Mouse (Mus musculus) layer of hippocampus, adult 18-20 months (tissue): ENCODE results near the gene Ndufs2. TPM values are rescaled to one million over a fixed set of nuclear protein-coding genes. Genes with fewer than 3 reads are reported as not detected.
"Not testable (repeated sequence)": the region's sequence is repeated elsewhere in the genome, so short reads cannot be mapped to it uniquely, and the experiment has no call there.

Experiments
- DNase-seq, 2 experiments: peaks; one replicate each; pipeline ENCODE4 v3.0.0; 2022; ENCODE audit warnings: low spot score in 2 of 2
- total RNA-seq, 2 experiments: library from RNA; stranded (reverse); gene quantifications; 2 replicates each; pipeline ENCODE4 v1.2.3; 2021

Gene Ndufs2
- total RNA-seq, 2 experiments from 2014 or later: 270 to 277 TPM

DNA sequence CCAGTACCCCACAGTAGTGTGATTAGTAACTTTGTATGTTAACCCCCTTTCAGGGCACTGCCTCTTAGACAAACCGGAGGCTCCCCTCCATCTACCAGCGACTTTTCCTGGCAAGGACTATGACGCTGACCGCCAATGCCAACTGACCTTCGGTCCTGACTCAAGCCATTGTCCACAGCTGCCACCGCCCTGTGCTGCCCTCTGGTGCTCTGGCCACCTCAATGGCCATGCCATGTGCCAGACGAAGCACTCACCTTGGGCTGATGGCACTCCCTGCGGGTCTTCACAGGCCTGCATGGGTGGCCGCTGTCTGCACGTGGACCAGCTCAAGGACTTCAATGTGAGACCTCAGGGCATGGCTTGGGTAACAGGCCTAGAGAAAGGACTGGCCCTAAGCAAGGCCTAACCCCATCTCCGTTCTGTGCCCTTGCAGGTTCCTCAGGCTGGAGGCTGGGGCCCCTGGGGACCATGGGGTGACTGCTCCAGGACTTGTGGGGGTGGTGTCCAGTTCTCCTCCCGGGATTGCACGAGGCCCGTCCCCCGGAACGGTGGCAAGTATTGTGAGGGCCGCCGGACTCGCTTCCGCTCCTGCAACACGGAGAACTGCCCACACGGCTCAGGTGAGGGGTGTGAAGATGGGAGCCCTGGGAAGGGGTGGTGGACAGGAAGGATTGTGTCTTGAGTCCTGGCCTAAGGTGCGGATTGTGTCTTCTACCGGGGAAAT lies 5.1 kb upstream of the Ndufs2 start:
- DNase-seq: no peak

- no peak for DNase-seq
Observed at GRCm38 (mm10) chr1:171252415-171252814, 1.2 kb upstream of the Ndufs2 start.

DNA sequence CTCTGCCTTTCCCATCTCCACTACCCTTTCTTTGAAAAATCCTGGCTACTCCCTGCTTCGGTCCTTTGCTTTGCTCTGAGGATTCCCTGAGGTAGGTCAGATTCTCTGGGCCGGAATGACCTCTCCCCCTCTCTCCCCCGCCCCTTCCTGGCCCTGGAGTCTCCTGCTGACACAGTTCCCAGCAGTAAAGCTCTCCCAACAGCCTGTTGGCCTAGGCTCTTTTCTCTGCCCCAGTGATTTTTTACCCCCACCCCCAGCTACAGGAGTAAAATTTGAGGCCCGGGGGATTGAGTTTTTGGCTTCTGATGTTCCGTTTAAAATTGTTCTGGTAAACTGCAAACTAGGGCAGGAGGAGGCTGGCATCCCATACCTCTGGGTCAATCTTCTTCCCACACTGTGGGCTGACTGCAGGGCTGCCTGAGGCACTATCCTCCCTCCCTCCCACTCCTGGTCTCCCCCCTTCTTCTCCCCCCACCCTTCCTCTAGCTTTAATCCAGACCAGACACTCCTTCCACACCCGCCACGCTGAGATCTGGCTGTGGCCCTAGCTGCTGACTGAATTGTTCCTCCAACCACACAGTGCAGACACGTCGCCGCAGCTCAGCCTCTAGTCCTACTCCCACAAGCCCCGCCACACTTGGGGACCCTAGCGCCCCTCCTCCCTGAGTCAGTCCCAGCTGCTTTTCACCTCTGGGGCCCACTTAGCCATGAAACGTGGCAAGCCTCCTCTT lies 571 bp upstream of the Ndufs2 start:
- no peak for DNase-seq

GRCm38 (mm10) chr1:171249913-171250600 lies 1.1 kb downstream of the Ndufs2 start, which contains the start of gene Adamts4:
Adamts4 (plus strand) TSS chr1:171250421.
- peak in 1 of 2 experiments; percentile 58 for DNase-seq

DNA sequence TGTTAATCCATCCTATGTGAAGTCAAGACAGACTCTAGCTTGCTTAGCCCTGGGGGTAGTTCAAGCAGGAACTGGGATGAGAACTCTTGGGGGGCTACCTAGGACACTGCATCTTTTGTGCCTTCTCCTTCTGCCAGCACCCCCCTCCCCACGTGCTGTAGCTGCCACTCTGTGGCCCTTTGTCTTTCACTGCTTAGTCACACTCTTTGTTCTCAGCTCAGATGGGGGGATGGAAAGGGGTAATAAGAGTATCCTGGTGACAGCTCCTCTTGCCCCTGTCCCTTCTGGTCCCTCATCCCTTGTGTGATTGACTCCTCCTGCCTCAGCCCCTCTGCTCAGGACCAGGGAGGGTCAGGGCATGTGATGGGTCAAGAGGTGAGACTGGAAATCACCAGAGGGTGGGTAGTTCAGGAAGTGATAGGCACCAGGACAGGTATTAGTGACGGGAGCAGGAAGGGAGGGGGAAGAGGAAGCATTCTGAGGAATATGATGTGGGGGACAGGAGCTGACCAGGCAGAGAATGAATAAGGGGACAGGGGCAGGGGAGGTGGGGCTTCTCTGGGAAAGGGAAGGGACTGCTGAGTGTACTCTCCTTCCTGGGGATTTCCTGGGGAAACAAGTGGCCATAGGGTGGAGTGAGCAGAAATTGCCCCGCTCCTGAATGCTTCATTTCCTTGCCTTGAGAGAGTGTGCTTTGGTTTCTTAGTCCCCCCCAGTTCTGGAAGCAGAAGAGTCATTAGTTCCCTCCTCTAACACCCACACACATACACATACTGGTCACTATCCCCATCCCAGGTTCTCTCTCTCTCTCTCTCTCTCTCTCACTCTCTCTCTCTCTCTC lies 2.6 kb downstream of the Ndufs2 start:
- DNase-seq: peak in 1 of 2 experiments; percentile 50

DNA sequence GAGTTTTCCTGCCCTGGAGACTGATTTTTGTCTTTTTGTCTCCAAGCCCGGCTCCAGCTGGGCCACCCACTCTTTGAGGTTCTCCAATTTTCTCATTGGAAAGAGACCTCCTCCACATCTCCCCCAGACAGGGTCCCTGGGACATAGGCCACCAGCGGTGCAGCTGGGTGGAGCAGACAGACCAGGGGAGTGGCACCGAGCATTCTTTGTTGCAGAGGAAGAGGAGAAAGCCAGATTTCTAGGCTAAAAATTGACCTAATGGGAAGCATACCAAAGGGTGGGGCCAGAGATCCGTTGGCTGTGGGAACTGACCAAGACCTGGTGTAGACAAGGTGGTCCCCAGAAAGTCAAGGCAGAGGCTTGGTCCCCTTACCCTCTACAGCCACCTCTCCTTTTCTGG lies 3.3 kb downstream of the Ndufs2 start:
- DNase-seq: no peak

DNA sequence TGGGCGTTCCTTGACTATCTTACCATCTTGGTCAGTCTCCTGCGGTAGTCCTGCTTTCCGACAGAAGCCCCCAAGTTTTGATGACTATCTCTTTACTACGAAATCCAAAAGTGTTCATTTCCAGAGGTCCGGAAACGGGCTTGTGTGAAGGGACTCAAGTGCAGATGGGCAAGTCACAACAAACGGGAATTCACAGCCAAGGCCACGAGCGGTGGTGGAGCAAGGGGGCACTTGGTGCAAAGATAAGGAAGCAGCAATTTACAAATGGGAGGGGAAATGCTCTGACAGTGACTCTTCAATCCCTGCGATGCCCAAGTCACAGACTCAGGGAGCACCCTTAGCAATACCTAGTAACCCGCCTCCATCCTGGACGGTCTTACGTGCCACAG lies 3.7 kb downstream of the Ndufs2 start:
- DNase-seq: no peak

GRCm38 (mm10) chr1:171246709-171247452 lies 4.3 kb downstream of the Ndufs2 start:
- DNase-seq: peak; percentile 98 to 99

- DNase-seq: no peak
Observed at GRCm38 (mm10) chr1:171245353-171245752, 5.8 kb downstream of the Ndufs2 start.

DNA sequence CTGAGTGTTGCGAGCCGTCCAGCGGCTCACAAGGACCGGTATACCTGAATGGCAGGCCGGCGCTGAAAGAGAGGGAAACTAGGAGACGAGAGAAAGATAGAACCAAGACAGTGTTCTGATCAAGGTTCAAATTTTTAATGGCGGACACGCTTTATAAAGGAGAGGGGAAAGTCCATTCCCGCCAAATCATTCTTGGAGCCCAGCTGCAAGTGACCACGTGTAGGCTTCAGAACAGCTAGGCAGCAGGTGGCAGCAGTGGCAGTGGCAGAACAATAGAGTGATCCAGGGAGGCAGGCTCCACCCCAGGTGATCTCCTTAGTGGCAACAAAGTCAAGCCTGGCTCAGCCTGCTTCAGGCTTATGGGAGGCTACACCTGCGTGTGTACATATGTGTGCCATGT lies 9.2 kb downstream of the Ndufs2 start:
- DNase-seq: not testable (repeated sequence)

DNA sequence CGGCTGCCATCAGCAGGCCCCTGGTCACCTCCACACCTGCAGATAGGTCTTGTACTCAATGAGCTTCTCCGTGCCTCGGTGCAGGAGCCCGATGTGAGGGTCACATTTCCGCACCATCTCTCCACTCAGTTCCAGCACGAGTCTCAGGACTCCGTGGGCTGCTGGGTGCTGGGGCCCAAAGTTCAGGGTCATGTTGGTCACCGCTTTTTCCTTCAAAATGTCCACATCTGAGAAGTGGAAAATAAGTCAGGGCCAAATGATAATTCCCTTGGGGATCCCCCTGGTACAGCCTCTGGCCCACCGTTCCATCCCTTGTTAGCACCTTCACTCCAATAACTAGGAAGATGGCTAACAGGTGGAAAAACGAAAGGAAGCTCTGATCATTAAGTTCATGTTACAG lies 10.3 kb downstream of the Ndufs2 start:
- DNase-seq: no peak

DNA sequence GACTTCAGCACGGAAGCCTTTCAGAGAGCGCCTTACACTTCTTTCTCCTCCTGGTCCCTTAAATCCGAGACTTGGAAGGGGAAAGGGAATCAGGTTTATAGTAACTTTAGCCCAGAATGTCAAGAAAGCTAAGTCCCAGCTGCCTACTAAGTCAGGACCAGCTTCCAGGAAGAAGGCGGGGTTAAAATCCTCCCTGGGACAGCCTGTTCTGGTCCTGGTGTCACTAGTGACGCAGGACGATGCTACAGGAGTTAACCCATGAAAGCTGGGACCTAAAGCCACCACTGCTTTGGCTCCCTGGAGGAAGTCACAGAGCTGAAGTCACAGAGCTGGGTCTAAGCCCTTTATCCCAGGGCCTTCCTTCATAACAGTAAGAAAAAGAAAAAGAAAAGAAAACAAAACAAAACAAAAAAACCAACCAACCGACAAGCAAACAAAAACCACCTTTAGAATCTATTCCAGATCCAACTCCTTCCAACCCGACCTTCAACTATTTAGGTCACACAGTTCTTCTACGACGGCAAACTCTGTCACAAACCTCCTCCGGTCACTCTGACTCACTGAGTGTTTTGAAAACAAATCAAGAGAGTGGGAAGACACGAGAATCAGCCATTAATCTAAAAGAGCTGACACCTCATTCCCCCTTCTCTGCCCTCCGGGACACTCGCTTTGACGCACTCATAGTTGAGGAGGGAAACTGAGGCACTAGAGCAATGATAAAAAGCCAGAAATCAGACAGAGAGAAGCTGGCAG lies 11.0 kb downstream of the Ndufs2 start:
- DNase-seq: no peak

DNA sequence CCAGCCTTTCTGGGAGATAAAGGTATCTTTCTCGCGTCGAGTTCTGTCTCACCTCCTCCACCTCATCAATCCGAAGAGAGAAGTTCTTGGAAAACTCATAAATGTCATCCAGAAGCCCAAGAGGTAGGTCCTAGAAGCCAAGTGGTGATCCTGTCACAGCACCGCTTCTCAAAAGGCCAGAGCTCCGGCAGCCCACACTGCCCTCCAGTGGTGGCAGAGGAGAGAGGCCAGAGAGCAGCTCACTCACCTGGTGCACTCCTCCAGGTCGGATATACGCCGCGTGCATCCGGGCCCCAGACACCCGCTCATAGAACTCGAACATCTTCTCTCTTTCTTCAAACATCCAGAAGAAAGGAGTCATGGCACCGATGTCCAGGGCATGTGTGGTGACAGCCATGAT lies 12.7 kb downstream of the Ndufs2 start:
- no peak for DNase-seq

DNA sequence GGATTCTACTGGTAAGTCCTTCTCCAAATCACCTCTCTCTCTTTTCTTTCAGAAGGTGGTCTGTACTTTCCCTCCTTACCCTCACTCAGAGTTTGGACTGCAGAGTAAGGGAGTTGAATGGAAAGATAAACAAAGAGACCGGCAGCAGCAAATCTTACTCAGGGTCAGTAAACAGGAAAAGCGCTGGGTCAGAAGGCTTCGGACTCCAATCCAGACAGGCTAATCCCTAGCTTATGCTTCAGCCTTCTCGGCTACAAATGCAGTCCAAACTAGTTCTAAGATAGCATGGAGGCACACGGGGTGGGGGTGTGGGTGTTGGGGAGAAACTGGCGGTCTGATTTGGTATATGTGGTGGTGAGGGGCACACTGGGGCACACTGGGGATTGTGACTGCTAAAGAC lies 13.8 kb downstream of the Ndufs2 start:
- DNase-seq: no peak

- no peak for DNase-seq
Observed at GRCm38 (mm10) chr1:171235791-171236190, 15.4 kb downstream of the Ndufs2 start.

DNA sequence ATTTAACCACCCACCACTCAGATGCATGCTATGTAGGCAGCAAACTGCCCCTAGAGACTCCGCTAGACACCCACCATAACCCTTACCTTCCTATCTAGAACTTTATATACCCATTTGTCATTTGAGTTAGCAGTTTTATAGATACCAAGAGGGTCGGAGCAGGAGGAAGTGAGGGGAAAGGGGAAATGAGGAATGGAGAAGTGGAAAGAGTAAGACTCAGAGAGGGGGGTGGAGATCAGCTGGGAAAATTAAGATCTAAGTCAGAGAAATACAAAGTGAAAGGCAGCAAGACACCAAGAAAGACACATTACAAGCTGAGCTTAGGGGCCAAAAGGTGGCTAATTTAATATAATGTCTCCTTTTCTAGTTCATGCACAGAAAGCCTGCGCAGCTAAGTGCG lies 16.6 kb downstream of the Ndufs2 start:
- no peak for DNase-seq

DNA sequence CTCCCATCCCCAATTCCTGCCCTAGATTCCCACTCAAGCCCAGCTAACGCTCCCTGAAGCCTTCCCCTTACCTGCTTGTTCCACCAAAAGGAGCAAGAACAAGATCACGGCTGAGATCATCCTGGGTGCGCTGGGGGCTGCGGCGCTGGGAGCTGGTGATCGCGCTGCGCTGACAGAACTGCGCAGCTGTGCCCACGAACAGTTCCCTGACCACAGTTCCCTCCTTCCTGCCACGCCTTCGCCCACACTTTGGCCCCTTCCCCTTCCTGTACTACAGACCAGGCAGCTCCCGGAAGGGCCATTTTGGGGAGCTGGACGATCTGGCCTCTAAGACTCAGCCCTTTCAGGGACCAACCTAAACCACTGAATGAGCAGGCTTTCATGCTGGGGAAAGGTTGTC lies 17.1 kb downstream of the Ndufs2 start, which contains the start of gene Fcer1g:
Gene Fcer1g, minus strand, starts transcription at position 240 of the 400 bp plus-strand sequence.
- no peak for DNase-seq

GRCm38 (mm10) chr1:171232800-171233730 lies 18.1 kb downstream of the Ndufs2 start:
- DNase-seq: no peak

GRCm38 (mm10) chr1:171232348-171232747 lies 18.8 kb downstream of the Ndufs2 start:
- DNase-seq: no peak
